Mouse (Mus musculus) layer of hippocampus, adult 2 months (tissue): Measurements from ENCODE around the gene Samd4b. TPM values are rescaled to one million over a fixed set of nuclear protein-coding genes. Genes with fewer than 3 reads are reported as not detected.

ENCODE experiments used
- DNase-seq, 2 experiments: peaks; one replicate each; pipeline ENCODE4 v3.0.0; 2022; ENCODE audit warnings: low spot score in 2 of 2
- H3K27ac ChIP-seq: fragments of 200-600 bp; 2 replicates; pipeline ENCODE4 v1.8.1; 2022
- H3K4me3 ChIP-seq: fragments of 200-600 bp; 2 replicates; pipeline ENCODE4 v1.8.1; 2022; ENCODE audit warnings: mild to moderate bottlenecking
- CTCF ChIP-seq: fragments of 200-600 bp; conservative IDR thresholded peaks from 2 replicates; pipeline ENCODE4 v1.8.1; 2022; ENCODE audit warnings: antibody characterized with exemption, mild to moderate bottlenecking, moderate library complexity
- total RNA-seq, 2 experiments: library from RNA; stranded (reverse); gene quantifications; 2 replicates each; pipeline ENCODE4 v1.2.3; 2021

Samd4b gene
- total RNA-seq, 2 experiments from 2014 or later, result 67.8 to 70.1 TPM

DNA sequence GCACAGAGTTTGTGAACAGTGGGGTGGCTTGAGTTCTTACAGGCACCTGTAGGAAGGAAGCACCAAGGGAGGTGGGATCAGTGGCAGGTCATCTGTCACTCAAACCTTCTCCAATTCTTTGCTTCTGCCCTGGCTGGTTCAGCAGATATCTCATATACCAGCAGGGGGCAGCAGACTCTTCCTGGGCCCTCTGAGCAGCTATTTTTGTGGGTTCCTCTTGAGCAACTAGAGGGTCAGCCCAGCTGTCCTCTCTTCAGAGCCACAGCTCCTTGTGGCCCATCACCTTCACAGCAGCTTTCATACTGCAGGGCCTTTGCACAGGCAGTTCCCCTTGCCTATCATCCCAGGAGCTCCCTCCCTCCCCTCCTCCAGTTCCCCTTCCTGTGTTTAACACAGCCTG is 29.7 kb downstream of the Samd4b start:
- TF ChIP-seq CTCF, result peak; percentile 94

DNA sequence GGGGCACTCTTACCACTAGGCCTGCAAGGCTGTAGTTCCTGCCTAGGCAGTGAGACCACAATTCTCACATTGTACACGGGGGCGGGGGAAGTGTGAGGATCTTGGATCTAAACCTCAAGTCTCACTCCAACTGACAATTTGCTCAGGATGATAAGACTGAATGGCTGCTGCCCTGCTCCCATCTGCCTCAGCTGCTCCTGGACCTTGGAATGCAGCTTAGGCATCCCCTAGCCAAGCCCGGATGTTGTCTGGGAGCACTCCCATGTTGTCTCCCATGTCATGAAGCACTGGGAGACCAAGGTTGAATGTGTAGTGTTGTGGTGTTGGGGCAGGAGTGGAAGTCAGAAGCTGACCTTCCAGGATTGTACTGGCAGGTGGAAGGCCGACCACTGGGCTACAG is 30.4 kb downstream of the Samd4b start:
- TF ChIP-seq CTCF, result no peak

More for the DNA sequence above, 29.7 kb downstream of the Samd4b start:
- peak; percentile 68 to 80 for DNase-seq
- H3K27ac ChIP-seq, result no peak overlapping the region
- no peak overlapping the region for H3K4me3 ChIP-seq

DNA sequence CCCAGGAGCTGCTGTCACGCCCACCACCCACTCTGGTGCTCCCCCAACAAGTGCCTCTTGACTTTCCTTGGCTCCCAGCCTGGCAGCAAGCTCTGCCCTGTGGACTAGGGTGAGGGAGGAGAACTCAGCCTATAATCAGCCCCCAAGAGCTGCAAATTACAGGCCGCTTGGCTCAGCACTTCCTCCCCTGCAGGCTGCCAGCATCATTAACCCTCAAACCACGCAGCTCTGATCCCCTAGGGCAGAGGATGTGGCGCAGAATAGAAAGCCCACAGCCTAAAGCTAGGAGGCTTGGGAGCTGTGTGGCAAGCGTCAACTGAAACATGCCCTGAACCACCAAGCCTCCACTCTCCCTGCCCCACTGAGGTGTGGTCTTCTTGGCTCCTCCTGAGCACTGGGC is 32.5 kb downstream of the Samd4b start:
- no peak overlapping the region for H3K27ac ChIP-seq
- no peak for TF ChIP-seq CTCF
- DNase-seq, result no peak
- H3K4me3 ChIP-seq, result no peak overlapping the region

More for the DNA sequence above, 30.4 kb downstream of the Samd4b start:
- no peak for DNase-seq
- Histone ChIP-seq H3K4me3 (no peak overlapping the region), H3K27ac (no peak overlapping the region)

DNA sequence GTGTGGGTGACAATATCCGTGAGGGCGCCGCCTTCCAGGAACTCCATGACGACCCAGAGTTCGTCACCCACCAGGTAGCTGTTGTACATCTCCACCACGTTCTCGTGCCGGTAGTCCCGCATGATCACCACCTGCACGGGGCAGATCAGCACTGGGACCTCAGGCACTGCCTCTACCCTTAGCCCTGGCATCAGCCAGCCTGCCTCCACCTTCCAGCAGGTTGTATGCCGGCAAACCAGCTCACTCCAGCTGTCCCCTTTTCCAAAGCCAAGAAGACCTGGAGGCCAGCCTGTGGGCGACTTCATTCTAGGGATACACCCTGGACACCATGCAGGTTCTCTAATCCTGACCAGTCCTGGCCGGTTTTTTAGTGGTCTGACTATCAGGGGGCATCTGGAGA is 35.0 kb downstream of the Samd4b start:
- H3K27ac ChIP-seq, result no peak overlapping the region
- TF ChIP-seq CTCF, result no peak
- H3K4me3 ChIP-seq, result no peak overlapping the region
- no peak for DNase-seq

DNA sequence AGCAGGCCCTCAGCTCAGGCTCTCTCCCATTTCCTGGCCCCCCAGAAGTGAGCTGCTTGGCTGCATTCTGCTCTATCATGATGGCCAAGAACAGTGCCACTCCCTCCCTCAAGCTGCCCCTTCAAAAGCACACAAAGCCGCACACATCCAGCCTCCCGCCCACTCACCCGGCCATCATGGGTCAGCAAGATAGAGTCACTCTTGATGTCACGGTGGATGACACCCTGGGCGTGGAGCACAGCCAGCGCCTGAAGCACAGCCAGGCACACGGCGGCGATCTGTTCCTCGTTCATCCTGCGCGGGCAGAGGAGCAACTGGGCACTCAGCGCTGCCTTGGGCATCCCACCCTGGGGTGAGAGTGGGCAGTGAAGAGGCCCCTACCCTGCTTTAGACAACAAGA is 35.6 kb downstream of the Samd4b start:
- no peak for TF ChIP-seq CTCF
- DNase-seq, result no peak
- Histone ChIP-seq H3K27ac (no peak overlapping the region), H3K4me3 (no peak overlapping the region)

DNA sequence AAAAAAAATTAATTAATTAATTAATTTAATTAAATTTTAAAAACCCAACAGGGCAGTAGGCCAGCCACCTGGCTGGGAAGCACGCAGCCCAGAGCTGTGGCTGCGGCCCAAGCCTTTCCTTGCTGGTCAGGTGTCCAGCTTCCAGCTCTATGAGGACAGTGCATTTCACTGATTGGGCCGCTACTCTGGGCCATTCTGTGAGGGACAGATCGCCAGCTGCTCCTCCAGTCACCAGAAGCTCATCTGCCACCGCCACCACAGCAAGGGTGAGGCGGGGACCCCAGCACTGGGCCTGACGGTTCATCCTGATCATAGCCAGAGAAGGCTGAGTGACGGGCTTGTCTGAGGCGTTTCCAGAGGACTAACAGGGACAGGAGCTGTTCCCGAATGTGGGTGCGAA is 36.0 kb downstream of the Samd4b start:
- DNase-seq, result no peak
- H3K4me3 ChIP-seq, result no peak overlapping the region
- TF ChIP-seq CTCF, result no peak
- no peak overlapping the region for H3K27ac ChIP-seq

DNA sequence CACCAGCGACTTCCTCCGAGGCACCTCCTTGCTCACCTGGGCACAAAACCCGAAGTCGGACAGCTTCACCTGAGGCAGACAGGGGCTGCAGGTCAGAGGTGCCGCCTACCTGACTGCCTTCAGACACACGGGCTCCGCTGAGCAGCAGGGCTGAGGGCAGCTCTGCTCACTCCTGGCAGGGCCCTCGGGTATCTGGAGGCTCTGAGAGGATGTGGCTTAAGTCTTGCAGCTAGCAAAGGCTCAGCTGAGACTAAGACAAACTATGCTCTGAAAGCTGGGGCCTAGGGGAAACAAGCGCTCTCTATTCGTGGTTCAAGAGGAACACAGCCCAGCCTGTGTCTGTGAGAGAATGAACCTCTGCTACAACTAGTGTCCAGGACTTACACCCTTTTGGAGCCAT is 37.1 kb downstream of the Samd4b start:
- TF ChIP-seq CTCF, result no peak
- H3K4me3 ChIP-seq, result no peak overlapping the region
- H3K27ac ChIP-seq, result peak overlapping the region; percentile 51; the same call in 1 of the 2 replicates
- no peak for DNase-seq

DNA sequence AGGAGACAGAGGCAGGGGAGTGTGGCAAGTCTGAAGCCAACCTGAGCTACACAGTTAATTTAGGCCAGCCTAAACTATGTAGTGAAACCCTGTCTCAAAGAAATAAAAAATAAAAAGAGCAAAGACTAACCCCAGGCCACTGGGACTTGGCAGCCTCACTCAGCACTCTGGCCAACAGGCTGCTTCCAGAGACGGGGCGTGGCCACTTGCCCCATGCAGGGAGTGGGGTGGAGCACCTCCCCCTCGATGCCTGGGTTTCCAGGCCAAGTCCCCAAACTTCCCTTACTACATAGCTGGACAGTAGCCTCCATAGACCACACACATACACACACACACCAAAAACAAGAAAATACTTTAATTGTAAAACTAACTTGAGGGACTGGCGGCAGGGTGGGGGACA is 39.5 kb downstream of the Samd4b start:
- H3K27ac ChIP-seq, result no peak overlapping the region
- no peak overlapping the region for H3K4me3 ChIP-seq
- no peak for DNase-seq
- TF ChIP-seq CTCF, result no peak

DNA sequence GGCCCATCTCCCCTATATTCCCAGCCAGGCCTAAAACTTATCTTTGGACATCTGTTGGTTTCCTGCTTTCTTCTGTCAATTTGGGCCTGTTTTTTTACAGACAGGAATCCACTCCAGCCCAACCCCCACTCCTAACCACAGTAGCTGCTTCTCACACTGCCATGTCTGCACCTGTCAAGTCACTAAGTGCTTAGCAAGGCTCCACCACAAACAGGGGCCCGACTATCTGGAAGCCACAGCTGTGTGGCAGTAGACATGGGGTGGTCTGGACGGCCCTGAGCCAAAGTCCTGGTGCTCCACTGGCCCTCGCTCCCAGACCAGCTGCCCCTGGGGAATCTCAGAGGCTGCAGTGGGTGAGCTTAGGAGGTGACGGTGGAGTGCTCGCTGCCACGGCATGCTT is 40.2 kb downstream of the Samd4b start:
- no peak overlapping the region for H3K4me3 ChIP-seq
- DNase-seq, result no peak
- H3K27ac ChIP-seq, result no peak overlapping the region
- no peak for TF ChIP-seq CTCF

DNA sequence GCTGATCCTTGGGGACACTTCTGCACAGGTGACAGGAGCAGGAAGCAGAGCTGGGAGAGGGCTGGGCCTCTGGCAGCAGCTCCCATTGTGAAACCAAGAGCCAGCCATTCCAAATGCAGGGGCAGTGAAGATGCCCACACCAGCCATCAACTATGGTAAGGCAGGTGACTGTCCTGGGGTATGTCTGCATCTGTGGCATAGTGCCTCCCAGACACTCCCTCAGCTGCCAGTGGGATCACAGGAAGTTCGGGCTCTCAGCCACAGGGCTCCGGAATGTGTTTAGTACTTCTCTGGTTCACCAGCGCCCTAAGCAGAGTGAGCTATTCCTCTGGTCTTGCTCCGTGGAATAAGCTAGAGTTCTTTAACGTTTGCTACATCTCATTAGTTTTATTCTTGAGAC is 40.9 kb downstream of the Samd4b start:
- no peak for TF ChIP-seq CTCF
- H3K27ac ChIP-seq, result no peak overlapping the region
- H3K4me3 ChIP-seq, result no peak overlapping the region
- no peak for DNase-seq

DNA sequence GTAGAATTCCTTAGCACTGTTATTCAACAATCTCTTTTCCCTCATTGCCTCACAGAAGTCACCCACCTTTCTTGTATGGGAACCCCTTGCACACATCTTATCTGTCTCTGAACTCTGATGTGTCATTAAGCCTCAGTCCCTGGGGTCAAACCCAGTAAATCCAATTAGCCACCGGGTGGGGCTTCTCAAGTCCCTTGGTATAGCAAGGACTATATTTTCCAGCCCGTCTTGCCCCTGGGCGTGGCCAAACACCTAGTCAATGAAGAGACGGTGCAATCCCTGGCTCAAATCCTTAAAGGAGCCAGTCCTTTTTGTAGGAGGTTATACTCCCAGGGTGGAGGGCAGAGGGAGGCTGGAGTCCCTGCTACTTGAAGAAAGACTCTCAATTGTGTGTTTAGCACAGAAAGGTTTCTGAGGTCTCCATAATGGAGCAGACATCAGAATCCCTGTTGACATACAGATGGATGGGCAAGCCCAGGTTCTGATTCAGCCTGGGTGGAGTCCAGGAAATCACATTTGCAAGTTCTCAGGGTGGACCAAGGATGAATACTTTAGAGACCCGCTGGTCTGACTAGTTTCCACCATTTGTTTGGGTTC is 41.9 kb downstream of the Samd4b start:
- DNase-seq, result no peak
- Histone ChIP-seq H3K27ac (no peak overlapping the region), H3K4me3 (no peak overlapping the region)
- no peak for TF ChIP-seq CTCF

DNA sequence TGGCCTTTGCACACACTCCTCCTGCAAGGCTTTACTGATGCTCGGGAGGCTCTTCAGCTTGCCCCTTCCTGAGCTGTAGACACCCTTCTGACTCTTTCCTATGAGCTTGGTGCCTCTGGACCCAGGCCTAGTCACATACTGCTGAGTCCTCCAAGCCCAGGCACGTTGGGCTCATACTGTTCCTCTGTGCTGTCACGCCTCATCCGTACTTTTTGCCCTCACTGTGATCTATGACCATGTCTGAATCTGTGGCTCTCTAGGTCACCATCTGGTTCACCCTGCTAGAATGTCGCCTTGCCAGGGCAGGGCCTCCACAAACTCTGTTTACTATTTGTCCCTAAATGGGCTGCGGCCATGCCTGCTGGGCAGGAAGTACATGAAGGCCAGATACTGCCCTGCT is 44.9 kb downstream of the Samd4b start:
- Histone ChIP-seq H3K27ac (no peak overlapping the region), H3K4me3 (no peak overlapping the region)
- TF ChIP-seq CTCF, result no peak
- no peak for DNase-seq

DNA sequence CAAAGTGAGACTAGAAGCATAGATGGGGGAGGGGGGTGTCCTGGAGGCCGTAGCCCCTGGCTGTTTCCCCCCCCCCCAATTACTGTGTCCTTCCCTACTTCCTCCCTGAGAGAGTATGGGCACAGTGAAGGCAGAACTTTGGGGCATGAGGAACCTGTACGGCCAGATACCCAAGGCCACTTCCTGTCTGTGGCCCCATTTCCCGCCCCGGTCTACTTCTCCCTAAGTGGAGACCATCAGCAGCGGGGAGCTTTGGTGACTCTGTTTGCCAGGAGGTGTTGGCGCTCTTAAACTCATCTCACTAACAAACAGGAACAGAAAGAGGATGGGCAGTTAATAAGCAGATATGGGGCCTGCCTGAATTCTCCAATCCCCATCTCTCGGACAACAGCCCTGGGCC is 50.3 kb downstream of the Samd4b start:
- no peak overlapping the region for H3K27ac ChIP-seq
- no peak for TF ChIP-seq CTCF
- DNase-seq, result no peak
- no peak overlapping the region for H3K4me3 ChIP-seq

DNA sequence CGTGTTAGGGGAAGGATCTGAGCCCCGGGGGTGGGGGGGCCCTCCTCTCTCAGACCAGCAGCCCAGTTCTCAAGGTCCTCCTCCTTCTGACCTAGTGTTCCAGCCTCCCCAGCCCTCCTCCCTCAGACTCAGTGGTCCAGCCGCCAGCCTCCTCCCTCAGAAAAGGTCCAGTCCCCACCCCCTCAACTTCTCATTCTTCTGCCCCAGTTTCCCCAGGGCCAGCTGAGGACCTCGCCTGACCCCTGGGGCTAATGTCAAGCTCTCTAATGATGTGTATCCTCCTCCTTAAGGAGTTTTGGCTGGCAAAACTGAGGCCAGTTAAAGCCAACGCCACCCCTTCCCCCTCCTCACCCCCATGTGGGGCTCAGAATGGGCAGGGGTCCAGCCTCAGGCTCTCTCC is 50.8 kb downstream of the Samd4b start, which contains the start of gene Nccrp1:
TSS of gene Nccrp1 (minus strand) at position 101 of the 400 bp plus-strand sequence.
- peak within 1 kb of the TSS; percentile 20; the same call in 1 of the 2 replicates for H3K4me3 ChIP-seq

More for the DNA sequence above, 50.8 kb downstream of the Samd4b start, which contains the start of gene Nccrp1:
- no peak for TF ChIP-seq CTCF
- H3K27ac ChIP-seq, result no peak within 1 kb of the TSS
- no peak for DNase-seq
